Mouse (Mus musculus) neutrophil, adult 59 days (primary cell): ENCODE results near the gene Ccr4. TPM values are rescaled to one million over a fixed set of nuclear protein-coding genes. Genes with fewer than 3 reads are reported as not detected.

Experiments used
- total RNA-seq, 2 experiments: library from RNA; stranded (reverse); gene quantifications; 1 replicate in 1 of 2; 2 replicates in 1 of 2; pipeline ENCODE4 v1.2.4; 2023

Gene Ccr4
- total RNA-seq, result not detected

DNA sequence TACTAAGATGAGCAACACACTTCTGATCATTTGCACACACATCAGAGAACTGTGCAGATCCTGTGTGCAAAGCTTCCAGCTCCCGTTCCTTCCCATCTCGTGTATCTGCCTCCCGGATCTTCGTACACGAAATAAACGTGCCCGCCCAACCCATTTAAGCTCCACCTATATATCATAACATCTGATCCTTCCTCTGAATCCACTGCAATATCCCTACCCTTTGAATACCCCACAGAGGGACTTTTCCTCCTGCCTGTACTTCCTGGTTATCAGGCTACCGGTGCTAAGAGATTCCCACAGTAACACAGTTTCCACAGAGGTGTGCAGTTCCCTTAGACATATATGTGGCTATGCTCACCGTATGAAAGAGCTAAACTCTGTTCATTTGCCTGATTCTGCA is at the start of gene Ccr4:
Gene Ccr4, minus strand, starts transcription at position 101 of the 400 bp plus-strand sequence.

DNA sequence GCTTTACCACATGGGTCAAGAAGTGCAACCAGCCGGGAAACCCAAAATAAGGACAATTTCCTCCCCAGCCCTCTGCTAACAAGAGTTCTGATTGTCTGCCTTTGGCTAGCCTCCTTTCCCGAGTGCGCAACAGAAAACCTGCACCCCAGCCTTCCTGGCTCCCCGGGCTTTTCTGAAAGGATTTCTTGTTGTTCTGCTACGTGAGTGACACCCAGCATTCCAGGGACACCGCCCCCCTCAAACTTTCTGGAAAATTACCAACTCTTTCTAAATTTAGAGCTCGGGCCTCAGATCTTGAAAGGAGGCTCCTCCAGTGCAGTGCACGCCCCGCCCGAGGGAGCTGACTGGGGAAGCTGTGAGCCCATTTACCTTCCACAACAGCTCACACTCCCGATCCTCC is 10.6 kb upstream of the Ccr4 start, which contains the start of gene C130032M10Rik:
Gene C130032M10Rik, plus strand, starts transcription at position 334 of the 400 bp plus-strand sequence.

Other genes with a start within 250 kb of the Ccr4 start
- gene Bcl2a1c, start 174.8 kb downstream of the Ccr4 start, total RNA-seq, result 1 to 10 TPM in 1 of 2 experiments, not detected in 1; 2.2 TPM
- gene Crtap, start 114.2 kb downstream of the Ccr4 start, total RNA-seq, result 1 to 10 TPM; 6.0 to 6.6 TPM
- gene Glb1, start 103.8 kb downstream of the Ccr4 start, total RNA-seq, result 10 to 100 TPM; 15.5 to 21.2 TPM
- gene Tmppe, start 103.8 kb downstream of the Ccr4 start, total RNA-seq, result 1 to 10 TPM; 7.6 to 7.8 TPM
- not detected for gene C130032M10Rik, start 10.8 kb upstream of the Ccr4 start, total RNA-seq
- gene Trim71, start 59.5 kb upstream of the Ccr4 start, total RNA-seq, result not detected
- 10 to 100 TPM; 40.7 to 43.3 TPM for gene Cnot10, start 135.3 kb upstream of the Ccr4 start, total RNA-seq
- 10 to 100 TPM; 48.6 to 50.9 TPM for gene Dync1li1, start 183.9 kb upstream of the Ccr4 start, total RNA-seq
- gene Cmtm6, start 226.2 kb upstream of the Ccr4 start, total RNA-seq, result 100 to 1,000 TPM; 187 to 189 TPM